15 mouse cellular contexts compared by ENCODE assay signal in genomic region chr9:101924829-101925228, GRCm38 (mm10).
"Had no signal": no experiment of that assay in that cellular context is flagged by ENCODE, and none has a peak within 500 bp of the region (broad histone marks: within the 10 kb centered on the region; RNA-seq: fewer than 3 reads in every experiment).

No protein-coding gene starts in this region.

- H3K27me3 ChIP-seq: neural tube, embryonic 12.5 days; neural tube, embryonic 13.5 days; neural tube, embryonic 15.5 days had no signal

- H3K9ac ChIP-seq: neural tube, embryonic 12.5 days; neural tube, embryonic 13.5 days; neural tube, embryonic 15.5 days had no signal

- DNase-seq: retina, postnatal 1 day; right cerebral cortex, adult 18-20 months; right cerebral cortex, postnatal 14 days; right cerebral cortex, postnatal 25 days; right cerebral cortex, postnatal 4 days; spleen, adult 18-20 months; thymus, adult 18-20 months; thymus, adult 2 months; thymus, postnatal 14 days; thymus, postnatal 25 days; thymus, postnatal 36 days; thymus, postnatal 4 days had no signal

- H3K27ac ChIP-seq: neural tube, embryonic 12.5 days; neural tube, embryonic 13.5 days; neural tube, embryonic 15.5 days had no signal

- H3K9me3 ChIP-seq: neural tube, embryonic 12.5 days; neural tube, embryonic 13.5 days; neural tube, embryonic 15.5 days had no signal

- H3K36me3 ChIP-seq: neural tube, embryonic 12.5 days; neural tube, embryonic 15.5 days had no signal

- H3K4me1 ChIP-seq: neural tube, embryonic 12.5 days; neural tube, embryonic 15.5 days had no signal

- H3K4me3 ChIP-seq: neural tube, embryonic 12.5 days; neural tube, embryonic 13.5 days; neural tube, embryonic 15.5 days had no signal

- H3K4me2 ChIP-seq: neural tube, embryonic 12.5 days; neural tube, embryonic 13.5 days; neural tube, embryonic 15.5 days had no signal
